Mouse (Mus musculus) left cerebral cortex, adult 18-20 months (tissue): Measurements from ENCODE around the gene Gm10392. TPM values are rescaled to one million over a fixed set of nuclear protein-coding genes. Genes with fewer than 3 reads are reported as not detected.
A peak's percentile ranks its signal among the peaks of the same experiment; 100 is the strongest.

Experiments used
- DNase-seq, 2 experiments: peaks; one replicate each; pipeline ENCODE4 v3.0.0; 2021 to 2022; ENCODE audit warnings: low spot score in 2 of 2, mixed read lengths in 1 of 2
- total RNA-seq, 2 experiments: library from RNA; stranded (reverse); gene quantifications; 2 replicates each; pipeline ENCODE4 v1.2.3; 2021

Gene Gm10392
- total RNA-seq, 2 experiments from 2014 or later: not detected

DNA sequence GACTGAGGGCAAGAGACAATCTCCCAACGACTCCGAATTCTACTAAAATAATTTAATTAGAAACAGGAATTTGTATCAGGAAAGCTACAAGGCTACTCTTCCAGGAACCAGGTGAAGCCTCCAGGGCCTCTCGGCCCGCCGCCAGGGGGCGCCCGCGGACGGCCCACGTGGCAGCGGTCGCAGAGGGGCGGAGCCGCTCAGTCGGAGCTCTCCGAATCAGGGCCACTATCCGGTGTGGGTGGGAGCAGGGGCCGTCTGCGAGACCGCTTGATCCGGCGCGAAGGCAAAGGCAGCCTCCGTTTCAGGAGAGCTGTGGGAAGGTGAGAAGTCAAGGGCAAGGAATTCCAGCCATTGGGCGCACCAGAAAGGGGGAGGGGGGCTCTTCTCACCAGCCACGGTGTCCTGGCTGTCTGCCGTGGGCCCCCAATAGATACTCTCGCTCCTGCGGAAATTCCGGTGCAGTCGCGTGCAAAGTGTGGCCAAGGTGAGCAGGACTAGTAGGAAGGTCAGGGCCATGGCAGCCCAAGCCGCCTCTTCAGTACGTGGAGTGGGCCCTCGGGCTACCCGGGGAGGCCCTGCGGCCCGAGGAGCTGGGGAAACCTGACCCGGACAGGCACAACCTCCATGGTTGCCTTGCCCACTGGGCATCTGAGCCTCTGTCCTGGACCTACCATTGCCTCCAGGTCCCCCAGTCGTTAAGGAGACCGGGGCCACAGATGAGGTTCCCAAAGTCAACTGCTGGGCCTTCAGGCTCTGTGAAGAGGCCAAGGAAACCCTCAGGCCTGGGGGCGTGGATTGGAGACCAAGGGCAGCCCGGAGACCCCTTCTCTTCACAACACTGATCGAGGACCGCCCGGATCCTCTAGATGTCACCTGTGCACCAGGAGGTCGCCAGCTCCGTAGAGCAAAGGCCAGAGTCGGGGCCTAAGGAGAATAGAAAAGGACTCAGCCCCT, 10.7 kb downstream of the Gm10392 start:
- DNase-seq: peak; percentile 82 to 89

DNA sequence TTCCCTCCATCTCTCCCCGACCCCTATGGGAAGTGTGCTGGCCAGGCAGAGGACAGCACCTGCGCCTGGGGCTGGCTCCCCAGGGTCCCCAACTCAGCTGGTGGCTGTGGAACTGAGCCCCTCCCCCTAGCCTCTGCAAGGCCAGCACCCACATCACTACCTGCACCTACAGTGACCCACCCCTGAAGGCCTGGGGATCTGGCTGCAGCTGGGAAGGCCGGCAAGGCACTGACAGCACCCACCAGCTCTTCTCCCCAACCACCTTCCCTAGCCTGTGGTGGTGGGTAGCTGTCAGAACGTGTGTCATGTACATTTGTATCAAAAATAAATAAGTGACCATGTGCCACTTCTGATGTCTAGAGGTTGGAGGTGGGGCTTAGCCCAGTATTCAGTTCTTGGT, 11.6 kb downstream of the Gm10392 start:
- DNase-seq: no peak

DNA sequence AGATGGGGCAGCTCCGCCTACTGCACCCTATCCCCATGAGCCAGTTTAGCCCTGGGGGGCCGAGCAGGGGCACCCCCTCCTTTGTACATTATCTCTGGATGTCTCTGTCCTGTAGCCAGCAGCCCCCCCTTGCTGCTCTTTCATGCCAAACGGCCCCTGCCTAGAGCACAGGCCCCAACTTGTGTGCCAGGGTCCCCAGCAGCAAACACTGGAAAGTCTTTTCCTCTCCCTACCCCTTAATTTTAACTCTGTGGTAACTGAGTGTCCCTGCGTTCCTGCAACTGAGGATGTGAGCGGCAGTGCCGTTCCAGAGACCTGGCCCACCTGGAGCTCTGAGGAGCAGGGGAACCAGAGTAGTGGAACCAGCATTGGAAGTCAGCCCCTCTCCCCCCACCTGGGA, 12.1 kb downstream of the Gm10392 start:
- no peak for DNase-seq

DNA sequence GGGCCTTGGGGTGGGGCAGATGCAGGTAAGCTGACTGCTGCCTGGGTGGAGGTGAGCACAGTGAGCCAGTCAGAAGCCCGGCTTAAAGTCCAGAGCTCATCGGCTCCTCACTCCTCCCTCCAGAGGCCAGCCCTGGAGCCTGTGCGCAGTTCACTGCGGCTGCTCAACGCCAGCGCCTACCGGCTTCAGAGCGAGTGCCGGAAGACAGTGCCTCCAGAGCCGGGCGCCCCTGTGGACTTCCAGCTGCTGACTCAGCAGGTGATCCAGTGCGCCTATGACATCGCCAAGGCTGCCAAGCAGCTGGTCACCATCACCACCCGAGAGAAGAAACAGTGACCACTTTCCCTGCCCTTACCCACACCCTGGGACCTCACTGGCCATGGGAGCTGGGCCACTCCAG, 12.7 kb downstream of the Gm10392 start:
- no peak for DNase-seq

DNA sequence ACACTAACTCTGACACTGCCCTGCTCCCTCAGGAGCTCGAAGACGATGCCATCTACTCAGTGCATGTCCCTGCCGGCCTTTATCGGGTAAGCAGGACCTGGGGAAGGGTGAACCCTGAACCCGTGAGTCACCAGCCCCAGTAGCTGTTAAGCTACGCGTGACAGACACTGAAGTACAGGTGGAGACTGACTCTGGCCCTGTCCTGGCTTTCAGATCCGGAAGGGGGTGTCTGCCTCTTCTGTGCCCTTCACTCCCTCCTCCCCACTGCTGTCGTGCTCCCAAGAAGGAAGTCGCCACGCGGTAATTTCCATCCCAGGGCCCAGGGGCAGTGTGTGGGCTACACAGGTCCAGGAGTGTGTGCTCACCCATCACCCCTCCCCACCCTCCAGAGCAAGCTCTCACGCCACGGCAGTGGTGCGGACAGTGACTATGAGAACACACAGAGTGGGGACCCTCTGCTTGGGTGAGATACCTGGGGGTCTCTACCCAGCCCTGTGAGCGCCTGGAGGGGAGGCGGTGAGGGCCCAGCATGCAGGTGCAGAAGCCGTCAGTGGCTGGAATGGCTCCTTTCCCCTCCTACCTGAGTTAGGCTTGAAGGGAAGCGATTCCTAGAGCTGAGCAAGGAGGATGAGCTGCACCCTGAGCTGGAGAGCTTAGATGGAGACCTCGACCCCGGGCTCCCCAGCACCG, 13.6 kb downstream of the Gm10392 start:
- DNase-seq: no peak

DNA sequence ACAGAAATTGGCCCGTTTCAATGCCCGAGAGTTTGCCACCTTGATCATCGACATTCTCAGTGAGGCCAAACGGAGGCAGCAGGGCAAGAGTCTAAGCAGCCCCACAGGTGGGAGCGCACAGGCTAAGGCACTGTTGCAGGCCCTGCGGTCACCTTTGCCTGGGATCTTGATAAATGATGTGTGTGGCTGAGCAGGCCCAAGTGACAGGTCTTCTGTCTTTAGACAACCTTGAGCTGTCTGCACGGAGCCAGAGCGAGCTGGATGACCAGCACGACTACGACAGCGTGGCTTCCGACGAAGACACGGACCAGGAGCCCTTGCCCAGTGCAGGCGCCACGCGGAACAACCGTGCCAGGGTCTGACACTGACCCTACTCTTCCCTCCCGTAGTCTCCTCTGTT, 14.6 kb downstream of the Gm10392 start:
- DNase-seq: no peak

DNA sequence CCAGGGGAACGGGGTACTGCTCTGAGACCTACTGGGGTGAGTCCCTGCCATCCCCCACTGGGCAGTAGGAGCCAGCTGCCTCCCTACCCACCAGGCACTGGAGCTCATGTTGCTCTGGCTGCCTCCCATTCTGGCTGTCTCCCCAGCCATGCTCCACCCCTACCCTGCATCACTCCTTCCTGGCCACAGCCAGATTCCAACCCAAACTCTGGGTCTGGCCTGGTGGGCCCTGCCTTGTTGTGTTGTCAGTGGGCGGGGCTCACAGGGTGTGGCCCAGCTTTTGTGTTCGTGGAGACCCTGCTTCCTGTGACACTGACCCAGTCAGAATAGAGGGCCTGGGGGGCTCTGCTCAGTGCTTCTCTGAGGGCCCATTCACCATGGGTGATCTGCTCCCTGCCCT, 15.5 kb downstream of the Gm10392 start:
- no peak for DNase-seq

DNA sequence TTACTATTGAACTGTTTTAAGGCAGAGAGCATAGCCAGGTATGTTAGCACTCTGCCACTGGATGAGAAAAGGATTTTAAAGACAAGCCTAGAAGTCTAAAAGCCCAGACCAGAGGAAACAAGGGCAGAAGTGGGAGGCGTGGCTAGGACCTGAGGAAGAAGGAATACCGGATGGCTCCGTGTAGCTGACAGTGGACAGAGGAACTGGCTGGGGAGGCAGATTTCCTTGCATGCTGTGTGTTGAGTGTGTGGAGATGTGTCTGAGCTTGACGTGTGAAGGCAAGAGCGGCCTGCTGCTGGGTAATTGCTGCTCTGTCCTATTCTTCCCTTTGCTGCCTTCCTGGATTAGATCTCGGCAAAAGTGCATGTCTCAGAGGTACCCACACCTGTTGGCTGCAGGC, 16.5 kb downstream of the Gm10392 start:
- DNase-seq: no peak

DNA sequence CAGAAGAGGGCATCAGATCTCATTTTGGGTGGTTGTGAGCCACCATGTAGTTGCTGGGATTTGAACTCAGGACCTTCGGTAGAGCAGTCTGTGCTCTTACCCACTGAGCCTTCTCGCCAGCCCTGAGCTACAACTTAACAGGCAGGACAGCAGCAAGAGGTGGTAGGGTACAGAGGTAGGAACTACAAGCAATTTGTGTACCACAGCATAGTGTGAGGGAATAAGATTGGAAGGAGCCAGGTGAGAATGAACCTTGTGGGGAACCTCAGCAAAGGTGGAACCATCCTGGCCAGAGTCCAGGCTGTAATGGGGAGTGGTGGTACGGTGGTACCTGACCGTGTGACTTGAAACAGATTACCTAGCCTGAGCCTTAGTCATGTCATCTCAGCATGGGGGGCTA, 17.0 kb downstream of the Gm10392 start:
- DNase-seq: no peak

DNA sequence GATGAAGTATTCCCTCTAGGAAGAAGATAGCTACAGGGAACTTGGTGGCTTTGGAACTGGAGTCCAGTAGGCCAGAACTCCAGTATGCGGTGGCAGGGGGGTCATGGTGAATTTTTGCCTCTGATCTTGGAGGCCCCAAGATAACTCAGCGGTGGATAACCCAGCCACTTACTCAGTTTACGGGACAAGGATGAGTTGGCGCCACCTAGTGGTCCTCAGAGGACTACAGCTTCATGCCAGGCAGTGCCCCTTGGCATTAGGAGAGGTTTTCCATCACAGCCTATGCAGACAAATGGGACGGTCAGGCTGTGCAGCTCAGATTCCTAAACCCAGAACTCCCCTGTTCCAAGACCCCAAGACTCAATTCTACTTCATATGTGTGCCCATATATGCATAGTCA, 17.6 kb downstream of the Gm10392 start:
- peak; percentile 78 to 86 for DNase-seq

DNA sequence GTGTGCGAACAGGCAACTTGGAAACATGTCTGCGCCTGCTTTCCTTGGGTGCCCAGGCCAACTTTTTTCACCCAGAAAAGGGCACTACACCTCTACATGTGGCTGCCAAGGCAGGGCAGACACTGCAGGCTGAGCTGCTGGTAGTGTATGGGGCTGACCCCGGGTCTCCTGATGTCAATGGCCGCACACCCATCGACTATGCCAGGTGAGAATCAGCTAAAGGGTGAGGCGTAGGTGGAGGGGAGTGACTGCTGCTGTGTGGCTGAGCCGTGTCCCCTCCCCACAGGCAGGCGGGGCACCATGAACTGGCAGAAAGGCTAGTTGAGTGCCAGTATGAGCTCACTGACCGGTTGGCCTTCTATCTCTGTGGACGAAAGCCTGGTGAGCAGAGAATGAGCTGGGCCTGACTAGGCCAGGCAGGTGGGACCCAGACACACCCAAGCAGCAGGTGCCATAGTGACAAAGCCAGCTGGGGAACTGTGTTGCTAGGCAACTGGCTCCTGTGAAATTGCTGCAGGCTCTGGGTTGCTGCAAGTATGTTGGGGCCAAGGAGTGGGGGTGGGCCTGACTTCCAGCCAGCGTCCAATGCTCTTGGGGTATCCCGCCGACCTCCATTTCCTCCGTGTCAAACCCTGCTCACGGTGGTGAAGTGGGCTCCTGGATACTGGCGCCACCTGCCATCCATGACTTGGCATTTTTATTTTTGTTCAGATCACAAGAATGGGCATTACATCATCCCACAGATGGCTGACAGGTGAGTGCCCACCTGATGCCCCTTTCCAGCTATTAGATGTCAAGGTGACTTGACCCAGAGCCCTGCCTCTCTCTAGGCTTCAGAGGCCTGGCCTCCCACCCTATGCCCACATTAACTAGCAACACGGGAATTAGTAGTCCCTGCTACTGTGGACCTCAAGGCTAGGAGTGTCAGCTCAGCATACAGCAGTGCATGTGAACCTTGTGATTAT, 18.4 kb downstream of the Gm10392 start:
- no peak for DNase-seq

DNA sequence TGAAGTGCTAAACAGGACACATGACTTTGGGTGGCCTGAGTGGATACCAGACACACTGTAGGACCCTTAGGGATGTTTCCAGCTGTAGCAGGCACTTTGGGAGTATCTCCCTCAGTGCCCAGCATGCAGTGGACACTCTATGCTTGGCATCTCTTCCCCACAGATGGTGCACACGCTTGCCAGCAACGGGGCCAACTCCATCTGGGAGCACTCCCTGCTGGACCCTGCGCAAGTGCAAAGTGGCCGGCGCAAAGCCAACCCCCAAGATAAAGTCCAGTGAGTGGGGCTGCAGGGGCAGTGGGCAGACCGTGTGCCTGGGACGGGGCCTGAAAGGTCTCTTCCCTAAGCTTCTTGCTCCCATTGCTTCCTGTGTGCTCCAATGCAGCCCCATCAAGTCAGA, 19.6 kb downstream of the Gm10392 start:
- no peak for DNase-seq

DNA sequence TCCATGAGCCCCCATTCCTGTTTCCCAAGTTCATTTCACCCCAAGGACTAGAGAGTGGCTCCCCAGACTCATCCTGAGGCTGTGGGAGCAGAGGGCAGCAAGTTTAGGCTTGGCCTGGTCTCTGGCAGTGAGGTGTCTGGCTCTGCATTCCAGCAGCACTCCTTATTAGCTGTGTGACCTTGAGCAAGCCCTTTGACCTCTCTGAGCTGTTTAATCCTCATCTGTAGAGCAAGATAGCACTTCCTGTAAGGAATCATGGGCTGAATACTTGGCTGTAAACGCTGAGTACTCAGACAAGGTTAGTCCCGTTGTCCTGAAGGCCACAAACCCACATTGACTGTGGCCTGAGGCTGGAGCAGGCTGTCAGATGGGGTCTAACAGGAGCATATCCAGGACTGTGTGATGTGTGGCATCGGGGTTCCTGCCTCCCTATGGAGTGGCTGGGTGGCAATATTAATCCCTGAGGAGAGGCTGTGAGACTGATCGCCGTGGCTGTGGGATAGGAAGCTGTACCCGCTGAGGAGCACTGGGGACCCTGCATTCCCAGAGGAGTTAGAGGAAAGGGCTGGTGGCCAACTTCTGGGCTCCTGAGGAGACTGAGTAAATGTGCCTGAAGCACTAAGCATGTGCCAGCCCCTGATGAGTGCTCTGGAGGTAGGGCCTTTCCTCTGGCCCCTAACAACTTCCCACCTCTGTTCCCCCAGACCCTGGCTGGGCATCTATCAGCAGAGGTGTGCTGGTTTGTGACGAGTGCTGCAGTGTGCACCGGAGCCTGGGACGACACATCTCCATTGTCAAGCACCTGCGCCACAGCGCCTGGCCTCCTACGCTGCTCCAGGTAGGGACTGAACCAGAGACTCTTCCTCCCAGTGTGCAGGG, 20.5 kb downstream of the Gm10392 start:
- DNase-seq: no peak

DNA sequence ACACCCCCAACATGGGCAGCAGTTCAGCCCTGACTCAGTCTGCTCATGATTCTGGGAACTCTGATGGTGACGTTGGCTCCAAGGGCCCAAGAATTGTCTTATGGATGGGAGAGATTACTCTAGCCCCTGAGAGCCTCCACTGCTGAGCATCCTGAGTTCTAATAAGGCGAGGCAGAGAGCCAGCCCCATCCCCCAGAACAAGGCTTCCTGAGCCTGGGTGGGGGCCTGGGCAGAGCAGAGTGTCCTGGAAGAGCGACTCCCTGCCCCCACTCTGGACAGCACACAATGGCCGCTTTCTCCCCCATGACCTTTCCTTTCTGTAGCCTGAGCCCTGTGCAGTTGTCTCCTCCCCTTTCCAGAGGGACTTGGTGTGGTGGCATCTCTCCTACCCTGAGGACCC, 21.1 kb downstream of the Gm10392 start:
- DNase-seq: no peak

DNA sequence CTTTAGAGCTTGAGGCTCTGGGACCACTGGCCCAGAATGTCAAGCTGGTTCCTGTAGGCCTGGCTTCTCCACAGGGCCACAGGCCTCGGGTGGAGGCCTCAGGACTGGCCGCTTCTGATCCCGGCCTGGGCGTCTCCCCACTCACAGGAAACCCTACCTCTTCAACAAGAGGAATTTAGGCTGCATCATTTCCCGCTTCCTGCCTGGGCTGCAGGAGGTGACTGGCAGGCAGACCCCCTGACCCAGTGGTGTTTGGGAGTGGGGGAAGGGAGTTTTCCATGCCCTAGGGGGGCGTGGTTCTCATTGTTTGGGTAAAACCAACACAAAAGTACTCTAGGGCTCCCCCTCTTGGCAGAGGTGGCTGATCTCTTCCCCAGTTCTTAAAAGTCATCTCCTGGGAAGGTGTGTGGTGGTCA, 21.6 kb downstream of the Gm10392 start:
- DNase-seq: no peak

DNA sequence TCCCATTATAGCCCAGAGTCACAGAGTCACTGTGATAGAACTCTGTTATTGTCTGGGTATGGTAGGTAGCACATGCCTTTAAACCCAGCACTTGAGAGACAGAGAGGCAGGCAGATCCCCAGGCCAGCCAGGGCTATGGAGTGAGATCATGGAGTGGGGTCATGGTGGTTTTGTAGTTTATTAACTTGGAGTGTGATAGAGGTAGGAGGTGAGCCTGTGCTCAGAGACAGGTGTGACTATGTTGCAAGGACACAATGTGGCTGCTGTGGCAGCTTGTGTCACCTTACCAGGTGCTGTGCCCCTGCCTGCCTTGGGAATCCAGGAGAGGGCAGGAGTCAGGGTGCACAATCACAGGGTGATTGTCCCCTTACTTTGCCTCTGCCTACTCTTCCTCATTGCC, 23.5 kb downstream of the Gm10392 start:
- DNase-seq: no peak

DNA sequence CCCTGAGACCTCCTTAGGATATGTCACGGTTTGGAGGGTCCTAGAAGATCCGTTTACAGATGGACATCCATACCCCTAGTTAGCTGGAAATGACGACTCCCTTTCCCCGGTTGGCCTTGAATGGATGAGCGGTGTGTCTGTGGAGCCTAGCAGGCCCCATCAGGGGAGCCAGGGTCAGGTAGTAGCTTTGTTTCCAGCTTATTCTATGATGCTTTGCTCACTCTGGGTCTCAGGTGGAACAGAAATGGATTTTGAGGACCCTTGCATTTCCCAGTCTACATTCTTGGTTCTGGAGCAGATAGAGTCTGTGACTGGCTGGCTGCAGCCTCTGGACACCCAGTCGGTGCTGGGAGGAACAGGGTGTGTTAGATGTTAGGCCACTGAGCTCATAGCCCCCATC, 24.2 kb downstream of the Gm10392 start:
- no peak for DNase-seq

DNA sequence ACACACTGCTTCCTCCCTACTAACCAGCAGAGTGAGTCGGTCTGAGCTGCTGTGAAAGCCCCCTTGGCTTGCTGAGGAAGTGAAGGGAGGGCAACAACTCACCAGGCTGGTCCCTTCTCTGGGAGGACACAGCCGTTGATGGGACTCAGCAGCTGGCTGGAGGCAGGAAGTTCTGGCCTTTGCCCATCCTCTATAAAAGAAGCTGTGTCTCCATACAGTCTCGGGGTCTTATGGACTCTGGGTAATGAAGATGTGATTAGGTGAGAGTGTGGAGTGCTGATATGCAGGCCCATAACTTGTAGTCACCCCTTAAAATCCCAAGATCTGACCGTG, 24.7 kb downstream of the Gm10392 start:
- no peak for DNase-seq

DNA sequence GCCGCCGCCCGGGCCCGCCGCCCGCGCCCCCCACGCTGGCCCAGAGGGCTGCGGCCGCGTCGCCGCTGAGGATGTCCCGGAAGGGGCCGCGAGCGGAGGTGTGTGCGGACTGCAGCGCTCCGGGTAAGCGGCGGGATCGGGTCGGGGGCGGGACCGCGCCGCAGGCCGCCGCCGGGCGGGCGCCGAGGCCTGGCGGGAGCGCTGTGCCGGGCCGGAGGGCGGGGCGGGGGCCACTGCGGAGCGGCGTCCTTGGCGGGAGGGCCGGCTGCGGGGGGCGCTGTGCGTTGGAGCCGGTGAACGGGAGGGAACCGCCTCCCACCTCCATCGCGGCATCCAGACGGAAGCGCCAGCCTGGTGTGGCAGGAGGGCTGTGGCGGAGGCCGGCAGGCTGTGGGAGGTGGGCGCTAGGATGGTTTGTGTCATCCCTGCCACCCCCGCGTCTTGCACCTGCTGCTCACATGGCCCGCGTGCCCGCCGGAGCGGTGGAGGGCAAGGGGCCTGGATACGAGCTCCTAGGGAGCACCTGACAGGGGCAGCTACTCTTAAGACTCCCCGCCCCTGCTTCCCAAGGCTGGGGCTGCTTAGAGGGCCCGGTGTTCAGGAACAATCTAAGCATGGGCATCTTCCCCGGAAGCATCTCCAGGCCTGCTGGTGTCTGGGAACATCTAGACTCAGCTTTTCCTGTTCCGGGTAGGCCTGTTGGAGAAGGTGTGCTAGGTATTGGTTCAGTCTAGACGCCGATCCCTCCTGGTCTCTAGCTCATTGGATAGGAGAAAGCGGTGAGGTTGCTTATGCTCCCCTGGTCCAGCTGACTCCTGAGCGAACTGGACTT, 25.3 kb downstream of the Gm10392 start, which contains the start of gene Git1:
Gene Git1, plus strand, starts transcription at position 51 of the 832 bp plus-strand sequence.
- DNase-seq: peak; percentile 67 to 75
